Mouse (Mus musculus): ENCODE data around the gene Nckap1.

DNA sequence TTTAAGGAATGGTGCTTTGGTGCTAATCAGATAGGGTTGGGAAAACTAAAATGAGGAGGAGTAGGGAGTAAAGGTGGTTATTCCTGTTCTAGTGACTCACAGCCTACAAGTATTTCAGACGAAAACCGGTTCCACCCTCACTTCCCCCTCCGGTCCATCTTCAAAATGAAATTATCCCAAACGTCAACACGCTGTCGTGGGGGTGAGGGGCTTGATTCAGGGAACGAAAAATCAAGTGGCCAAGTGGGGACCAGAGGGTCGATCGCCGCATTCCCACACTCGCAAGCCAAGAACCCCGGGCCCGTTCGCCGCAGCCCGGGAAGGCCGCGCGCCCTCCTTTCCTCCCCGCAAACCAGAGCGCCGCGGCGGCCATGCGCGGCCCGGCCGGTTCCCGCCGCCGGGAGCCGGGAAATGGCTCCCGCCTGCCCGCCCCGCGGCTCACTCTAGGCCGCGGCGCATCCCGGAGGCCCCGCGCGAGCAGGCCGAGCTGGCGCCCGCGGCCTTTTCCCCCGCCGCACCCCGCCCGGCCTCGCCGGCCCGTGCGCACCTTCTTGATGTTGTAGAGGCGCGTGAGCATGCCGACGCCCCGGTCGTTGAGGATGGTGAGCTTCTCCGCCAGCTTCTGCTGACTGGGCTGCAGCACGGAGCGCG lies 744 bp downstream of the Nckap1 start:
- no peak for TF ChIP-seq CTCF (IDR thresholded peaks at IDR 0.05; ENCODE audit: borderline replicate concordance, insufficient read depth, low read length)
- 0 out of 2 replicates have a peak, but pooled peaks have one; percentile 32 for TF ChIP-seq POLR2A (IDR thresholded peaks at IDR 0.05; ENCODE audit: low read depth, low read length)
